Mouse (Mus musculus): Measurements from ENCODE around the gene Plg. TPM values are rescaled to one million over a fixed set of nuclear protein-coding genes. Genes with fewer than 3 reads are reported as not detected.

Gene Plg
- total RNA-seq (2012; rRNA removed) = not detected in 2 replicates
- not detected in 2 replicates for total RNA-seq (2014; rRNA removed)
- polyA plus RNA-seq (2012; ENCODE audit: insufficient read length, low read depth) = not detected in 2 replicates

- TF ChIP-seq SMC3 (IDR thresholded peaks at IDR 0.05; ENCODE audit: low read depth, low read length) = no peak
- no peak for TF ChIP-seq TBP (conservative IDR thresholded peaks at IDR 0.05; ENCODE audit: low read depth, low read length)
- TF ChIP-seq KAT2A (IDR thresholded peaks at IDR 0.05; ENCODE audit: insufficient replicate concordance, low read length) = no peak
- TF ChIP-seq TCF12 (IDR thresholded peaks at IDR 0.05; ENCODE audit: low read depth, low read length) = no peak
- TF ChIP-seq CHD1 (IDR thresholded peaks at IDR 0.05; ENCODE audit: low read depth, low read length) = no peak
- TF ChIP-seq EP300 (IDR thresholded peaks at IDR 0.05; ENCODE audit: low read length) = no peak
- no peak for TF ChIP-seq ETS1 (conservative IDR thresholded peaks at IDR 0.05; ENCODE audit: low read depth, low read length)
- no peak for TF ChIP-seq ZKSCAN1 (IDR thresholded peaks at IDR 0.05; ENCODE audit: borderline replicate concordance, low read depth, low read length)
- TF ChIP-seq UBTF (IDR thresholded peaks at IDR 0.05; ENCODE audit: low read depth, low read length) = no peak
- no peak for TF ChIP-seq MEF2A (IDR thresholded peaks at IDR 0.05; ENCODE audit: borderline replicate concordance, low read depth, low read length)
- no peak for TF ChIP-seq HCFC1 (IDR thresholded peaks at IDR 0.05; ENCODE audit: low read depth, low read length)
- no peak for TF ChIP-seq PAX5 (IDR thresholded peaks at IDR 0.05; ENCODE audit: low read length)
- no peak for TF ChIP-seq MAX (IDR thresholded peaks at IDR 0.05; ENCODE audit: low read length)
- no peak for TF ChIP-seq NELFE (IDR thresholded peaks at IDR 0.05; ENCODE audit: low read depth, low read length)
- TF ChIP-seq MAFK (IDR thresholded peaks at IDR 0.05; ENCODE audit: insufficient replicate concordance, low read length) = no peak
- TF ChIP-seq E2F4 (IDR thresholded peaks at IDR 0.05; ENCODE audit: insufficient replicate concordance, low read depth, low read length) = no peak
- TF ChIP-seq GABPA (IDR thresholded peaks at IDR 0.05; ENCODE audit: insufficient replicate concordance, low read depth, low read length) = no peak
- no peak for TF ChIP-seq CHD2 (IDR thresholded peaks at IDR 0.05; ENCODE audit: low read length)
Observed at GRCm38 (mm10) chr17:12377981-12378705, at the start of gene Plg. Gene Plg, plus strand, starts transcription at chr17:12378608.

GRCm38 (mm10) chr17:12335115-12335514 is 43.3 kb upstream of the Plg start:
- Histone ChIP-seq H3K9me3 (replicated peaks; ENCODE audit: low read length) (no peaks in the 10 kb centered on the region), H3K4me2 (ENCODE audit: insufficient read depth, low read depth, poor library complexity, severe bottlenecking) (no peak overlapping the region), H3K4me3 (replicated peaks in 1 of 3; ENCODE audit: low read depth in 2 of 3, low read length in 2 of 3, poor library complexity in 1 of 3) (no peak overlapping the region), H3K27ac (ENCODE audit: insufficient read depth, low read depth) (no peak overlapping the region), H3K4me1 (ENCODE audit: control insufficient read depth in 1 of 2, insufficient read depth in 2 of 2) (no peaks in the 10 kb centered on the region), H3K9ac (ENCODE audit: insufficient read depth, low read depth) (no peak overlapping the region), H3K27me3 (replicated peaks) (no peaks in the 10 kb centered on the region), H3K79me2 (replicated peaks; ENCODE audit: control insufficient read depth, extremely low read depth, insufficient read depth, poor library complexity, severe bottlenecking) (no peaks in the 10 kb centered on the region), H3K36me3 (replicated peaks in 1 of 2; ENCODE audit: control insufficient read depth in 1 of 2, insufficient read depth in 1 of 2, low read length in 1 of 2) (no peaks in the 10 kb centered on the region)
- dilution Hi-C loops (cut with MboI; ENCODE audit: extremely low pct_ligation_motif_present, extremely low pct_unique_long_range_greater_than_20kb, low sequenced_read_pairs) = no loop called here
- no peak for DNase-seq (ENCODE audit: extremely low read depth)
- in situ Hi-C loops (cut with MboI; ENCODE audit: low pct_ligation_motif_present, low pct_unique_long_range_greater_than_20kb, low sequenced_read_pairs) = no loop called here
- no peak for TF ChIP-seq MAX (IDR thresholded peaks at IDR 0.05; ENCODE audit: low read length)
- no peak for TF ChIP-seq JUND (conservative IDR thresholded peaks at IDR 0.05; ENCODE audit: low read depth, low read length)
- no peak for TF ChIP-seq POLR2A (IDR thresholded peaks at IDR 0.05; ENCODE audit: low read depth, low read length)
- no peak for TF ChIP-seq IRF4 (IDR thresholded peaks at IDR 0.05; ENCODE audit: low read depth, low read length)
- no peak for TF ChIP-seq ETS1 (conservative IDR thresholded peaks at IDR 0.05; ENCODE audit: low read depth, low read length)
- TF ChIP-seq TBP (conservative IDR thresholded peaks at IDR 0.05; ENCODE audit: low read depth, low read length) = no peak
- no peak for TF ChIP-seq RCOR1 (conservative IDR thresholded peaks at IDR 0.05; ENCODE audit: low read depth, low read length)
- no peak for TF ChIP-seq MAFK (IDR thresholded peaks at IDR 0.05; ENCODE audit: insufficient replicate concordance, low read length)
- no peak for TF ChIP-seq ZMIZ1 (IDR thresholded peaks at IDR 0.05; ENCODE audit: low read depth, low read length)
- no peak for TF ChIP-seq USF1 (IDR thresholded peaks at IDR 0.05; ENCODE audit: low read depth, low read length)
- no peak for TF ChIP-seq MAZ (IDR thresholded peaks at IDR 0.05; ENCODE audit: low read depth, low read length)
- TF ChIP-seq TCF12 (IDR thresholded peaks at IDR 0.05; ENCODE audit: low read depth, low read length) = no peak
- no peak for TF ChIP-seq NRF1 (IDR thresholded peaks at IDR 0.05; ENCODE audit: low read depth, low read length)
- TF ChIP-seq EP300 (IDR thresholded peaks at IDR 0.05; ENCODE audit: low read length) = no peak
- no peak for TF ChIP-seq E2F4 (IDR thresholded peaks at IDR 0.05; ENCODE audit: insufficient replicate concordance, low read depth, low read length)
- TF ChIP-seq JUN (IDR thresholded peaks at IDR 0.05; ENCODE audit: insufficient read depth, low read depth, low read length) = no peak
- TF ChIP-seq GABPA (IDR thresholded peaks at IDR 0.05; ENCODE audit: insufficient replicate concordance, low read depth, low read length) = no peak
- TF ChIP-seq CHD1 (IDR thresholded peaks at IDR 0.05; ENCODE audit: low read depth, low read length) = no peak

More at GRCm38 (mm10) chr17:12377981-12378705, at the start of gene Plg:
- Histone ChIP-seq H3K4me1 (ENCODE audit: control insufficient read depth in 1 of 2, insufficient read depth in 2 of 2) (no peaks in the 10 kb centered on the region), H3K36me3 (replicated peaks in 1 of 2; ENCODE audit: control insufficient read depth in 1 of 2, insufficient read depth in 1 of 2, low read length in 1 of 2) (no peaks in the 10 kb centered on the region), H3K9me3 (replicated peaks; ENCODE audit: low read length) (no peaks in the 10 kb centered on the region), H3K27ac (ENCODE audit: insufficient read depth, low read depth) (no peak within 1 kb of the TSS), H3K27me3 (replicated peaks) (peaks cover 1% of the 10 kb centered on the region), H3K4me2 (ENCODE audit: insufficient read depth, low read depth, poor library complexity, severe bottlenecking) (no peak within 1 kb of the TSS), H3K79me2 (replicated peaks; ENCODE audit: control insufficient read depth, extremely low read depth, insufficient read depth, poor library complexity, severe bottlenecking) (no peaks in the 10 kb centered on the region), H3K9ac (ENCODE audit: insufficient read depth, low read depth) (no peak within 1 kb of the TSS), H3K4me3 (replicated peaks in 1 of 3; ENCODE audit: low read depth in 2 of 3, low read length in 2 of 3, poor library complexity in 1 of 3) (no peak within 1 kb of the TSS)
- no peak for DNase-seq (ENCODE audit: extremely low read depth)
- in situ Hi-C loops (cut with MboI; ENCODE audit: low pct_ligation_motif_present, low pct_unique_long_range_greater_than_20kb, low sequenced_read_pairs) (no loop called here), dilution Hi-C loops (cut with MboI; ENCODE audit: extremely low pct_ligation_motif_present, extremely low pct_unique_long_range_greater_than_20kb, low sequenced_read_pairs) (no loop called here)
